Mouse (Mus musculus): Measurements from ENCODE around the gene Krt26. TPM values are rescaled to one million over a fixed set of nuclear protein-coding genes. Genes with fewer than 3 reads are reported as not detected.

The Krt26 gene
- polyA plus RNA-seq, 1 experiment from 2014 or later = not detected

DNA sequence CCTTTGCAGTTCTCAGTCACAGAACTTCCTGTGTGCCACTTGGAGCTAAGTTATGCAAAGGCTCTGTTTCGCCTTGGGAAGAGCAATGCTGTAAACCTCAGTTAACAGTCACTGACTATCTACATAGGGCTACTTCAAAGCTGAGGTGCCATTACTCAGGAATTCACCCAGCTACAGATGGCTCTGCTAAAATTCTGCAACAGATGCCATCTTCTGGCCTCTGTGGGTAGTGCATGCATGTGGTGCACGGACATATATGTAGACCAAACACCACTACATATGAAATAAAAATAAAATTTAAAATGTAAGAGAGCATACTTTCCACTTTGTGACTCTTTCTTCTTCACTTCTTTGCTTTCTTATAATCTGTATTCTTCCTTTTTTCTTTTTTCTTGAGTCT is 30.2 kb downstream of the Krt26 start:
- no peak overlapping the region for H3K27ac ChIP-seq (ENCODE audit: low read length)
- H3K4me1 ChIP-seq (ENCODE audit: control insufficient read depth, insufficient read depth, low read length) = no peaks in the 10 kb centered on the region
- H3K27me3 ChIP-seq (replicated peaks; ENCODE audit: control insufficient read depth, insufficient read depth, low read length) = no peaks in the 10 kb centered on the region
- H3K9me3 ChIP-seq (ENCODE audit: control insufficient read depth, low read length) = no peaks in the 10 kb centered on the region
- H3K36me3 ChIP-seq (ENCODE audit: control insufficient read depth, insufficient read depth, low read length) = no peaks in the 10 kb centered on the region
- no peak for ATAC-seq
- 30% methylated on average over 2 of the region's 2 CpGs for WGBS
- no peak overlapping the region for H3K4me2 ChIP-seq (ENCODE audit: low read depth, low read length)
- H3K4me3 ChIP-seq (ENCODE audit: low read length) = no peak overlapping the region
- H3K9ac ChIP-seq (ENCODE audit: low read depth, low read length) = no peak overlapping the region

DNA sequence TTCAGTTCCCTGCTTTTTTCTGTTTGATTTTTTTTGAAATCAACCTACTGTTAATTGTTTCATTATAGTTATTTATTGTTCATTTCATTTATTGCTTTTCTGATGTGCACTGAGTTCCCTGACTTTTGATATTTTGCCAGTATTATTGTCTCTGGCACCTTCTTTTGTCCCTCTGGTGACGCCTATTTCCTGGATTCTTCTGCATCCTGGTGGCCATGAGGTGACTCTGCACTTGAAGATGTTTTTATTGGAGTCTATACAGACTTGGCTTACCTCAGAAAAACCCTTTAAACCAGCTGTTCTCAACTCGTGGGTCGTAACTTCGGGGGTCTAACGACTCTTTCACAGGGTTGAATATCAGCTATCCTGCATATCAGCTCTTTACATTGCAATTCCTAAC is 42.7 kb downstream of the Krt26 start:
- H3K27ac ChIP-seq (ENCODE audit: low read length) = no peak overlapping the region
- 50% methylated on average over 5 of the region's 5 CpGs for WGBS
- no peak for ATAC-seq
- H3K4me2 ChIP-seq (ENCODE audit: low read depth, low read length) = no peak overlapping the region
- no peaks in the 10 kb centered on the region for H3K9me3 ChIP-seq (ENCODE audit: control insufficient read depth, low read length)
- H3K27me3 ChIP-seq (replicated peaks; ENCODE audit: control insufficient read depth, insufficient read depth, low read length) = no peaks in the 10 kb centered on the region
- H3K36me3 ChIP-seq (ENCODE audit: control insufficient read depth, insufficient read depth, low read length) = no peaks in the 10 kb centered on the region
- no peak overlapping the region for H3K4me3 ChIP-seq (ENCODE audit: low read length)
- H3K9ac ChIP-seq (ENCODE audit: low read depth, low read length) = no peak overlapping the region
- H3K4me1 ChIP-seq (ENCODE audit: control insufficient read depth, insufficient read depth, low read length) = no peaks in the 10 kb centered on the region

DNA sequence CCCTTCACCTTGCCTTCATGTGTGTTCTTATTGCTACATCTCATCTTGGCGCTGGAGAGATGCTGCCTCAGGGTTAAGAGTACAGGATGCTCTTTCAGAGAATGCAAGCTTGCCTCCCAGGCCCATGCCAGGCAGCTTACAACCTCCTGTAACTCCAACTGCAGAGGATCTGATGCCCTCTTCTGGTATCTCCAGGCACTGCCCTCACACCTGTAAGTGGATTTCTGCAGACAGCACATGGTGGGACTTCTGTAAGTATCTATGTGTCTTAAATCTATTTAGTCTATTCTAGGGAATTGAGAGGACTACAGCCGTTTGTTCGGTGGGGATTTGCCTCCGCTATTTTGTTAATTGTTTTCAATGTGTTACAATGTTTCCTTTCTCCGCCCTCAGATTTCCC is 44.9 kb downstream of the Krt26 start:
- Histone ChIP-seq H3K27me3 (replicated peaks; ENCODE audit: control insufficient read depth, insufficient read depth, low read length) (no peaks in the 10 kb centered on the region), H3K4me3 (ENCODE audit: low read length) (no peak overlapping the region), H3K9ac (ENCODE audit: low read depth, low read length) (no peak overlapping the region), H3K4me1 (ENCODE audit: control insufficient read depth, insufficient read depth, low read length) (no peaks in the 10 kb centered on the region), H3K9me3 (ENCODE audit: control insufficient read depth, low read length) (no peaks in the 10 kb centered on the region), H3K4me2 (ENCODE audit: low read depth, low read length) (no peak overlapping the region), H3K36me3 (ENCODE audit: control insufficient read depth, insufficient read depth, low read length) (no peaks in the 10 kb centered on the region), H3K27ac (ENCODE audit: low read length) (no peak overlapping the region)
- no peak for ATAC-seq
- WGBS = 56% methylated on average over 5 of the region's 5 CpGs

DNA sequence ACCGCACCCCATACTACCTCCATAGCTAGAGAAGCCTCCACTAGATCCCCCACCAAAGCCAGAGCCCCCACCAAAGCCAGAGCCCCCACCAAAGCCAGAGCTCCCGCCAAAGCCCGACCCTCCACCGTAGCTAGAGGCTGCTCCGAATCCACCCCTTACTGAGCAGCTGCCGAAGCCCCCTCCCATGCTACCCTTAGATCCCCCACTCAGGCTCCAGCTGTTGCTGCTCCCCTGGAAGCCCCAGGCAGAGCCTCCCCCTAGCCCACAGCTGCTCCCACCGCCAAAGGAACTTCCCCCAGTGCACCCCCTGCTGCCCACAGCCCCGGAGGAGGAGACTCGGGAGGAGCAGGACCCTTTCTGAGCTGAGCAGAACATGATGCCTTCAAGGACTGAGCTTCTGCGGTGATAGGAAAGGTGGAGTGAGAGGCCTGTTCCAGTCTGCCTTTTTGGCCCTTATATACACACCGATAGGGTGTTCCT is 52.9 kb downstream of the Krt26 start, which contains the start of gene Krt24:
Gene Krt24 (minus strand): TSS at position 430 of the 480 bp plus-strand sequence.
- Histone ChIP-seq H3K9me3 (ENCODE audit: control insufficient read depth, low read length) (no peaks in the 10 kb centered on the region), H3K27me3 (replicated peaks; ENCODE audit: control insufficient read depth, insufficient read depth, low read length) (no peaks in the 10 kb centered on the region), H3K9ac (ENCODE audit: low read depth, low read length) (no peak within 1 kb of the TSS), H3K4me3 (ENCODE audit: low read length) (no peak within 1 kb of the TSS), H3K4me1 (ENCODE audit: control insufficient read depth, insufficient read depth, low read length) (no peaks in the 10 kb centered on the region), H3K4me2 (ENCODE audit: low read depth, low read length) (no peak within 1 kb of the TSS), H3K36me3 (ENCODE audit: control insufficient read depth, insufficient read depth, low read length) (no peaks in the 10 kb centered on the region), H3K27ac (ENCODE audit: low read length) (no peak within 1 kb of the TSS)
- WGBS = 43% methylated on average over 11 of the region's 11 CpGs
- ATAC-seq = no peak

DNA sequence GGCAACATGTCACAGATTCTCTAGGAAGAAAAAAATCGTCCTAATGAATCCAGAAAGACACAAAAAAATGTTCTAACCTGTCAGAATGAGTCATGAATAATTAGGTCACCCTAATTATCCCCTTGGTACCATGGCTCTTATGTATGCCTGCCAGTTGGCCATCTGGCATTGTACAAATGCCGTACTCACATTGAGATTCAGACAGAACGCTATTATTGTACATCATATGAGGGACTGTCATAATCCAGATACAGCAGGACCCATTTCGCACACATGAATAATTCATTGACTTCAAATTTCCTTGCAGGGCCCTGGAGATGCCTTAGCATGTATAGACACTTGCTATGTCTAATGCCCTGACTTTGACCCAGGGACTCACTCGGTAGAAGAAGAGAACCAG is 53.8 kb downstream of the Krt26 start:
- Histone ChIP-seq H3K4me2 (ENCODE audit: low read depth, low read length) (no peak overlapping the region), H3K9me3 (ENCODE audit: control insufficient read depth, low read length) (no peaks in the 10 kb centered on the region), H3K4me1 (ENCODE audit: control insufficient read depth, insufficient read depth, low read length) (no peaks in the 10 kb centered on the region), H3K27ac (ENCODE audit: low read length) (no peak overlapping the region), H3K36me3 (ENCODE audit: control insufficient read depth, insufficient read depth, low read length) (no peaks in the 10 kb centered on the region), H3K4me3 (ENCODE audit: low read length) (no peak overlapping the region), H3K9ac (ENCODE audit: low read depth, low read length) (no peak overlapping the region), H3K27me3 (replicated peaks; ENCODE audit: control insufficient read depth, insufficient read depth, low read length) (no peaks in the 10 kb centered on the region)
- WGBS = 79% methylated on average over 5 of the region's 5 CpGs
- no peak for ATAC-seq

DNA sequence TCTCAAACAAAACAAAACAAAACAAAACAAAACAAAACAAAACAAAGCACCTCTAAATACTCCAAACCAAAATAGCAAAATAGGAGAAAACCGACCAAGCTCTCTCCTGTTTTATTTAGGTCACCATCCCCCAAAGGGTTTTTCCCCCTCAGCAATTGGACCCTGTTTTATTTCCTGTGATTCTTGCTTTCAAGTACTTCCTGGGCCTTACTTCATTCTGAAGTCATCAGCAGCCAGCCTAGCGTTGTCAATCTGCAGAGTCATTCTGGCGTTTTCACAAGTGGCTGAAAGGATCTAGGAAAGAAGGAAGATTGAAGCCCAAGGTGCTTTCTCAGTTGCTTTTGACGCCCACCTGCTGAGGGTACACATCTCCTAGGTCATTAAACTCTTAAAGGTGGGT is 54.4 kb downstream of the Krt26 start:
- no peak overlapping the region for H3K27ac ChIP-seq (ENCODE audit: low read length)
- no peak for ATAC-seq
- 50% methylated on average over 4 of the region's 4 CpGs for WGBS

DNA sequence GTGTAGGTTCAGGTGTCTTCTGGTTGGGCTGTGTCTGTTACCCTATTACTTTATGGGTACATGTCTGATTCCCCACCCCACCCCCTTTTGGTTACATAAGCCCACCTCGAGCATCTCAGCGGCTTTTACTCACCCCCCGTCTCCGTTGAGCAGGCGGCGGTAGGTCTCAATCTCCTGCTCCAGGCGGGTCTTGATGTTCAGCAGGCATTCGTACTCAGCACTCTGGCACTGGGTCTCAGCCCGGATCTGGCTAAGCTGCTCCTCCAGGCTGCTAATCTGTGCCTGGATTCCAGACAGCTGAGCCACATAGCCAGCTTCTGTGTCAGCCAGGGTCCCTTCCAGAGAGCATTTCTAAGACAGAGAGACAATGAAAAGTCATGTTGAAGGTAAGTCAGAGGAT is 56.6 kb downstream of the Krt26 start:
- 69% methylated on average over 9 of the region's 9 CpGs for WGBS
- no peak for ATAC-seq
- Histone ChIP-seq H3K27me3 (replicated peaks; ENCODE audit: control insufficient read depth, insufficient read depth, low read length) (no peaks in the 10 kb centered on the region), H3K9ac (ENCODE audit: low read depth, low read length) (no peak overlapping the region), H3K27ac (ENCODE audit: low read length) (no peak overlapping the region), H3K36me3 (ENCODE audit: control insufficient read depth, insufficient read depth, low read length) (no peaks in the 10 kb centered on the region), H3K4me2 (ENCODE audit: low read depth, low read length) (no peak overlapping the region), H3K9me3 (ENCODE audit: control insufficient read depth, low read length) (no peaks in the 10 kb centered on the region), H3K4me1 (ENCODE audit: control insufficient read depth, insufficient read depth, low read length) (no peaks in the 10 kb centered on the region), H3K4me3 (ENCODE audit: low read length) (no peak overlapping the region)

More for the DNA sequence above, 54.4 kb downstream of the Krt26 start:
- Histone ChIP-seq H3K9me3 (ENCODE audit: control insufficient read depth, low read length) (no peaks in the 10 kb centered on the region), H3K36me3 (ENCODE audit: control insufficient read depth, insufficient read depth, low read length) (no peaks in the 10 kb centered on the region), H3K27me3 (replicated peaks; ENCODE audit: control insufficient read depth, insufficient read depth, low read length) (no peaks in the 10 kb centered on the region), H3K4me1 (ENCODE audit: control insufficient read depth, insufficient read depth, low read length) (no peaks in the 10 kb centered on the region), H3K9ac (ENCODE audit: low read depth, low read length) (no peak overlapping the region), H3K4me2 (ENCODE audit: low read depth, low read length) (no peak overlapping the region), H3K4me3 (ENCODE audit: low read length) (no peak overlapping the region)

DNA sequence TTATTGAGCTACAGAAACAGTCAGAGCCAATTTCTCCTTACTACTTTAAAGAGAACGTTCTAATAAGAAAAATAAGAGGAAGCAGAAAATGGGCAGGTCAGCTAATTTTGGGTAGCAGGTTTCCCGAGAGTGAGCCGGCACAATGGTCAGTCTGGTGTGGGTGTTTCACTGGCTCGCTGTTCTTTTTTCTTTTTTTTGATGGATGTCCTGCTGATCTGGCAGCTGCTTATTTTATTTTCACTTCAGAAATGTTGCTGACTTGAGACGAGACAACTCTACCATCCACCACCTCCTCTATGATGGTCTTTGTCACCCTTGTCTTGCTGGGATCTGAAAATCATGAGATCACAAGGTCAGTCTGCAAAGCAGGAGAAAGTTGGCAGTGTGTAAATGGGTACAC is 57.8 kb downstream of the Krt26 start:
- H3K4me2 ChIP-seq (ENCODE audit: low read depth, low read length) = no peak overlapping the region
- H3K36me3 ChIP-seq (ENCODE audit: control insufficient read depth, insufficient read depth, low read length) = no peaks in the 10 kb centered on the region
- 66% methylated on average over 5 of the region's 5 CpGs for WGBS
- no peak for ATAC-seq
- H3K4me1 ChIP-seq (ENCODE audit: control insufficient read depth, insufficient read depth, low read length) = no peaks in the 10 kb centered on the region
- H3K27me3 ChIP-seq (replicated peaks; ENCODE audit: control insufficient read depth, insufficient read depth, low read length) = no peaks in the 10 kb centered on the region
- no peak overlapping the region for H3K9ac ChIP-seq (ENCODE audit: low read depth, low read length)
- no peak overlapping the region for H3K4me3 ChIP-seq (ENCODE audit: low read length)
- H3K27ac ChIP-seq (ENCODE audit: low read length) = no peak overlapping the region
- no peaks in the 10 kb centered on the region for H3K9me3 ChIP-seq (ENCODE audit: control insufficient read depth, low read length)

Measured in intestine, embryonic 16.5 days (tissue).